Mouse (Mus musculus) right cerebral cortex, postnatal 25 days (tissue): Measurements from ENCODE around the gene Mms19.

Source experiments
- DNase-seq: peaks from one replicate; pipeline ENCODE4 v3.0.0; 2022

The Mms19 gene

GRCm38 (mm10) chr19:41997090-41997489 is 16.1 kb upstream of the Mms19 start:
- no peak for DNase-seq

- DNase-seq: no peak
These were observed 14.5 kb upstream of the Mms19 start for GRCm38 (mm10) chr19:41995483-41995882.

DNA sequence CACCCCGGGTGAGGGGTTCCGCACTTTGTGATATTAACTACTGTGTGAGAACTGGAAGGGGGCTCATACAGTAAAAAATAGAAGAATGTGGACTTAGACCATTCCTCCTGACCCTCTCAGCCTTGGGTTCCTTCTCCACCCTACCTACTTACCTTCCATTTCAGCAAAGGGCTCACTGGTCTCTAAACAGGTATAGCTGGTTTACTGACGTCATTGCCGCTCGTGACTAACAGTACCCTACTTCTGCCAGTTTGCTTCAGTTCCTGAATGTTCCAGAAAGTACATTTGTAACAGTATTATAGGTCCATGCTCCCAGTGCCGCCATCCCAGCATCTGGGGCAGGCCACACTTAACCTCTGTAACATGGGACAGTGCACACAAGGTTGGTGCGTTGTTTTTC is 13.1 kb upstream of the Mms19 start:
- DNase-seq: no peak

GRCm38 (mm10) chr19:41993484-41993883 is 12.5 kb upstream of the Mms19 start:
- peak; percentile 77 for DNase-seq

- no peak for DNase-seq
These were observed 12.0 kb upstream of the Mms19 start for GRCm38 (mm10) chr19:41992971-41993370.

DNA sequence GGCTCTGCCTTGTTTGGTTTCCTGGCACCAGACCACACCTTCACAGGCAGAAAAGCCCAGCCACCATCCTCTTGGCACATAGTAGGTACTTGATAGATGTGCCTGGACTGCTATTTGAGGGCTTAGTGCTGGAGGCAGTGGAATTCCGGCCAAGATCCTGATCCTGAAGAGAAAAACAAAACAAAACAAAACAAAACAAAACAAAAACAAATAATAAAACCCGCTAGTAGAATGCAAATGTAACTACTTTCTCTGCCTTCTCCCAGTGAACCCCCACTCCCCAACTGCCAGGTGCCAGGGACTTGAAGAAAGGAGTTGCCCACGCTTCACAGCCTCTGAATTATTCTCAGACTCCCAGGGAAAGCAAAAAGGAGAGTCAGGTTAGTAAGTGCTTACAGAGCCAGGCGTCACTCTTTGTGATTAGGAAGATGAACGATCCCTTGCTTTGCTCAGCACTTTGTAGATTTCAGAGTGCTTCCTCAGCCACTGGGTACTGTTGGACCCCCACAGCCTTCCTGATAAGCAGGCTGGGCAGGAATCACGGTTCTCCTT is 11.0 kb upstream of the Mms19 start:
- no peak for DNase-seq

GRCm38 (mm10) chr19:41989810-41990209 is 8.9 kb upstream of the Mms19 start:
- no peak for DNase-seq

DNA sequence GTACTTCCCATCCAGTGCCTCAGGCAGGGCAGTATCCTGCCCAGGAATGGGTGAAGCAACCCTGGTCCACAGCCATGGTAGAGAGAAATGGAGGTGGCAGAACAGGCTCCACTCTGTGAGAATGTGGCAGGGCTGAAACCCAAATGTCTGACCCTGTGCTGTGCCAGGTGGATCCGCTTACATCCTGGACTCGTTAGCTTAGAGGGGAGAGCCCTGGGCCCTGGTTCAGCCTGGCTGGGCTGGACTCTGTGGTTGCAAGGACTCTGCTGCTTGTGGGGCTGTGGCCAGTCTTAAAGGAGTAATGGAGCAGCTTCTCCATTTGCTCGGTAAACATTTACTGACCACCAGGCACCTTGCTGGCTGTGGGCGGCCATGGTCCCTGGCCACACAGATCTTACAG is 6.2 kb upstream of the Mms19 start:
- DNase-seq: no peak

GRCm38 (mm10) chr19:41985994-41986393 is 5.0 kb upstream of the Mms19 start:
- no peak for DNase-seq

- no peak for DNase-seq
These were observed 1.8 kb upstream of the Mms19 start for GRCm38 (mm10) chr19:41982791-41983150.

GRCm38 (mm10) chr19:41981931-41982790 is 1.2 kb upstream of the Mms19 start:
- peak; percentile 37 for DNase-seq

GRCm38 (mm10) chr19:41981595-41981927 is 604 bp upstream of the Mms19 start, which contains the start of gene Ubtd1:
TSS of gene Ubtd1 (plus strand) at chr19:41981763.
- no peak for DNase-seq

DNA sequence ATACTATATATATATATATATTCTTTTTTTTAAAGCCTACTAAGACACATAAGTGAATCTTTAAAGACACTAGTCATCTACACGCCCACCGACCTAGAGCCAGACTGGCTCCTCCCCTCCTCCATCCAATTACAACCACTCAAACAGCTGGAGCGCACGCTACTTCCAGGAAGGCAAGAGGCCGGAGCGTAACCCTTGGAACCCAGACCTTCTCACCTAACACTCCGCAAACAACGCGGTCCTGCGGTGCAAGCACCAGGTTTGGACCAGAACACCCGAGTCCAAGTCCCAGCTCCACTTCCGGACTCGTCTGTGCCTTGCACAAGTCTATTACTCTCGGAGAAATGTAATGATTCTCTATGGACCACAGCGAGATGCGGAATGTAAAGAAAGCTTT is 537 bp downstream of the Mms19 start:
- DNase-seq: no peak

DNA sequence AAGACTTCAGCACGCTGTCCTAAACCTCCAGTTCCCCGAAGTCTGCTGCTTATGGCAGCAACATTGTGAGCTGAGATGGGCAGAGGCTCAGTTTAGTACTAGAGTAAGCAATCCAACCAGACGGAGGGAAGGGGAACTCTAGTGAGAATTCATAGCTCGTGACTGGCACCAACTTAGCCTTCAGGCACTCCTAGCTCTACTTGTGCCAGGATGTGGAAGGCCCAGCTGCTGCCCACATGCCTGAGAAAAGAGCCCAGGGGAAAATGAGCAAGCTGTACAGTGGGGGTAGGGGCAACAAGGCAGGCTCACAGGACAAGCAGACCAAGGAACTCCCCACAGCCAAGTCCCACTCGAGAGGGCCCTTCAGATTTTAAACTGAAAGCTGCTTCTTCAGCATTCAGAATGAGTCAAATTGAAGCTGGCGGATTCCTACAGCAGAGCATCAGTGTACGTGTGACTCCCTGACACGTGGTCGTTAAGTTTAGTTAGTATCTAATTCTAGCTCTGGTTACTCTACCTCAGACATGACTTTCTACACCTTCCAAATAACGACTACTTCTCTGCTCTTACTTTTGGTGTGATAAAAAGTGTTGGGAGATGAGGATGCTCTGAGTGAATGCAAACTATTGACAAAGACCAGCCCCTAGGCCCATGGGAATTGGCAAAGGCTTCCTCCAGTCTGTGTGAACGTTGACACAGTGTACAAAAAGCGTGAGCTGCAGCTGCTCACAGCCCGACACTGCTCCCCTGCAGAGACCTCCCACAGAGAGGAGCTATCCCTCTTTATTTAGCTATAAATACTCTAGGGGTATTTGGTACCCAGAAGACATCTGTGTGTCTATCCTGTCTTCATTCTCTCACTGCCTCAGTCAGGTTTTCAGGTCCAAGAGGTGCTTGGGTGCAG is 6.8 kb downstream of the Mms19 start:
- DNase-seq: peak; percentile 21

- no peak for DNase-seq
These were observed 11.3 kb downstream of the Mms19 start for GRCm38 (mm10) chr19:41969618-41970017.

- no peak for DNase-seq
These were observed 27.4 kb downstream of the Mms19 start for GRCm38 (mm10) chr19:41953574-41953973.

GRCm38 (mm10) chr19:41952287-41952686 is 28.7 kb downstream of the Mms19 start:
- peak; percentile 22 for DNase-seq

DNA sequence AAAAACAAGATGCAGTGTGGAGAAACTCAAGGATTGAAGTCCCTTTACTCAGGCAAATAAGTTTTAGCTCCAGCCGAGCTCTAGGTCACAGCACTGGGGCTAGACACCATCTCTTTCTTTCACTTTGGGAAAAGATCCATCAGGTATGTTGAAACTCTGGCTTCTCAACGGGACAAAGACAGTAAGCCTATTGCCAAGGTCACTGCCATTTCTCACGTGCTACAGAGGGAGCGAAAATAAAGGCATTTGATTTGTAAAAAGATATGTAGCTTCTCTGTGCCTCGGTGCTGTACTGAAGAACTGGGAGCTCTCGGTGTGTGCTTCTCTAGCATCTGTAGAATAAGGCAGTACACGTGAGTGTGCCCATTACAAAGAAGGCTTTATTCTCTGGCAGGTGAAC is 37.1 kb downstream of the Mms19 start:
- no peak for DNase-seq

DNA sequence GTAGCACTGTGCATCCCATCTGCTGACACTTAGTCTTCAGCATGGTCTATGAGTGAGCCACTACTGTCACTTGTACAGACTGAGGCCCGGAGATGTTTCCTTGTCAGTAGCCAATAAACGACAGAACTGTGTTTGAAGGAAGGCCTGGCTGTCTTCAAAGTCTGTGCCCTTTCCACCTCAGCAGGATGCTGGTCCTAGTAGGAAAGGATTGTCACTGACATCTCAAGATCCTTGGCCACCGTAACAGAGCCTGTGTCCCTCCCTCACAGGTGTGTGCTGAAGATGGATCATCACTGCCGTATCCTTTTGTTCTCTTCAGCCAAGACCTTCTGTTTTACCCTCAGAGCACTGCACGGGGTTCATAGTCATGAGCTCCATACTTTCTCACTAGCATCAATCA is 42.4 kb downstream of the Mms19 start:
- no peak for DNase-seq

- no peak for DNase-seq
These were observed 45.0 kb downstream of the Mms19 start for GRCm38 (mm10) chr19:41935921-41936320.

- no peak for DNase-seq
These were observed 46.8 kb downstream of the Mms19 start for GRCm38 (mm10) chr19:41934124-41934523.

DNA sequence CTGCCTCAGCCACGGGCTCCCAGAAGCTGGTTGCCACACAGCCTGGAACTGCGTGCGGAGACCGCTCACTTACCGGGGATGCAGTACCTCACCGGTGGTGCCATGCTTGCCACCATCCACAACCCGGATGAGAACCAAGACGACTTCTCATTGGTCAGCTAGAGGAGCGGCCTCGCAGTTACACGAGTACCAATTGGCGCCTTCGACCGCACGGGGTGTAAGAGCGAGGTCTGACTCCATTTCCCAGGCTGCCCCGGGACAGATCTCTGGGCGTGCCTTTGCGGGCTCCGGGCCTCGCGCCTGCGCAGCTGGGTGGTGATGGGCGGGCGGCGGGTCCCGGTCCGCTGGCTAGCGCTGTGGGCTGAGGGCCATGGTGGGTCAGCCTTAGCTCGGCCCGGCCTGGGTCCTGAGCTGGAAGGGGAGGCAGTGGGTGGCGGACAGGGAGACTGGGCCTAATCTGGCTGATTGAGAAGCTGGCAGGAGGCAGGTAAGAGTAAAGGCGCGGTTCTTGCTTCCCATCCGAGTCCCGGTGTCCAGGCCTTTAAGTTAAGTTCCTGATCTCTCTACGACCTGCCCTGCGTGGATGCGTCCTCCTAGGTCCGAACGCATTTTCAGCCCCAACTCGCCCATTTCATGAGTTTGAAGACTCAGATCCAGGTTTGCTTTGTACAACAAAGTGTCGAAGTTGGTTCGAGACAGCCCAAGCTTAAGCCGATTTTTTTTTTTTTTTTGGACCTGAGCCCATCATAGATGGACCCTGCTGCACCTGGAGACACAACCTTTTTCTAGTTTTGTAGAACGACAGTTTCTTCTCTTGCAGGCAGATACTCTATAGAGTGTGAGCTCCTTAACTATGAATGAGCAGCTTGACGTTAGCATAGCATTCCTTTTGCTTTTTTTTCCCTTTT is 47.5 kb downstream of the Mms19 start, which contains the start of the genes Exosc1 and Zdhhc16:
TSS of gene Exosc1 (minus strand) at position 245 of the 908 bp plus-strand sequence.
TSS of gene Zdhhc16 (plus strand) at position 302 of the 908 bp plus-strand sequence.
- DNase-seq: peak; percentile 99
